Comparison of ENCODE assay signal across 20 mouse cellular contexts in genomic region chr11:31464844-31465243, GRCm38 (mm10).
DNase-seq lines count a peak whose midpoint lies in the region; ATAC-seq and TF ChIP-seq lines count a peak whose summit lies in the region.
"Had no signal": no experiment of that assay in that cellular context is flagged by ENCODE, and none has a peak within 500 bp of the region (broad histone marks: within the 10 kb centered on the region; RNA-seq: fewer than 3 reads in every experiment).

No protein-coding gene starts in this region.

- no peak for TF ChIP-seq CTCF in intestine, postnatal 0 days (IDR thresholded peaks at IDR 0.05; ENCODE audit: low read depth)
- TF ChIP-seq CTCF in lung, postnatal 0 days (IDR thresholded peaks at IDR 0.05) = no peak
- TF ChIP-seq CTCF in lung, adult 2 months (IDR thresholded peaks at IDR 0.05; ENCODE audit: insufficient read depth, low read length) = no peak

- H3K9ac ChIP-seq in intestine, embryonic 15.5 days = no peak overlapping the region
- H3K9ac ChIP-seq in intestine, postnatal 0 days (ENCODE audit: low read depth, low read length) = no peak overlapping the region
- no peak overlapping the region for H3K9ac ChIP-seq in lung, postnatal 0 days (replicated peaks; ENCODE audit: low read depth)
- H3K9ac ChIP-seq: embryonic facial prominence, embryonic 13.5 days; heart, embryonic 15.5 days; hindbrain, embryonic 15.5 days; liver, postnatal 0 days had no signal

- no peak overlapping the region for H3K4me3 ChIP-seq in intestine, embryonic 15.5 days (replicated peaks)
- H3K4me3 ChIP-seq in intestine, postnatal 0 days (ENCODE audit: low read depth, low read length) = no peak overlapping the region
- H3K4me3 ChIP-seq in lung, postnatal 0 days (ENCODE audit: low read depth, low read length) = no peak overlapping the region
- H3K4me3 ChIP-seq in lung, adult 2 months (replicated peaks; ENCODE audit: extremely low read depth, low read depth, low read length) = no peak overlapping the region
- H3K4me3 ChIP-seq: embryonic facial prominence, embryonic 13.5 days; heart, embryonic 15.5 days; hindbrain, embryonic 15.5 days had no signal

- peak; percentile 61; the same call in 1 of the 2 replicates for ATAC-seq in intestine, embryonic 15.5 days
- ATAC-seq in intestine, postnatal 0 days = no peak
- ATAC-seq in lung, postnatal 0 days = peak; percentile 59
- ATAC-seq: forebrain, embryonic 14.5 days; liver, postnatal 0 days had no signal

- no peak for TF ChIP-seq EP300 in lung, postnatal 0 days (IDR thresholded peaks at IDR 0.05)

- H3K9me3 ChIP-seq in intestine, embryonic 15.5 days = no peaks in the 10 kb centered on the region
- H3K9me3 ChIP-seq in intestine, postnatal 0 days (ENCODE audit: control insufficient read depth) = no peaks in the 10 kb centered on the region
- no peaks in the 10 kb centered on the region for H3K9me3 ChIP-seq in lung, postnatal 0 days (ENCODE audit: low read length)
- H3K9me3 ChIP-seq: embryonic facial prominence, embryonic 13.5 days; heart, embryonic 15.5 days; hindbrain, embryonic 15.5 days had no signal

- 0 out of 2 replicates have a peak, but pooled peaks cover 3% of the 10 kb centered on the region for H3K4me1 ChIP-seq in intestine, embryonic 15.5 days (replicated peaks)
- H3K4me1 ChIP-seq in intestine, postnatal 0 days (replicated peaks; ENCODE audit: control insufficient read depth, insufficient read depth, low read length) = no peaks in the 10 kb centered on the region
- no peaks in the 10 kb centered on the region for H3K4me1 ChIP-seq in lung, postnatal 0 days (ENCODE audit: insufficient read depth, low read depth, low read length)
- H3K4me1 ChIP-seq in lung, adult 2 months (ENCODE audit: control insufficient read depth, insufficient read depth, low read length) = no peaks in the 10 kb centered on the region
- H3K4me1 ChIP-seq: embryonic facial prominence, embryonic 13.5 days; heart, embryonic 15.5 days; hindbrain, embryonic 15.5 days had no signal

- 90% methylated on average over 1 of the region's 1 CpGs for WGBS in intestine, embryonic 15.5 days
- WGBS in intestine, postnatal 0 days = 53% methylated on average over 1 of the region's 1 CpGs
- 79% methylated on average over 1 of the region's 1 CpGs for WGBS in lung, postnatal 0 days
- WGBS in lung, adult 2 months = 74% methylated on average over 1 of the region's 1 CpGs

- no peak overlapping the region for H3K4me2 ChIP-seq in intestine, embryonic 15.5 days (replicated peaks)
- no peak overlapping the region for H3K4me2 ChIP-seq in intestine, postnatal 0 days (replicated peaks; ENCODE audit: low read depth)
- H3K4me2 ChIP-seq in lung, postnatal 0 days (replicated peaks; ENCODE audit: low read depth, low read length) = no peak overlapping the region
- H3K4me2 ChIP-seq: embryonic facial prominence, embryonic 13.5 days; heart, embryonic 15.5 days; hindbrain, embryonic 15.5 days; midbrain, embryonic 11.5 days had no signal

- H3K36me3 ChIP-seq in intestine, embryonic 15.5 days = no peaks in the 10 kb centered on the region
- H3K36me3 ChIP-seq in intestine, postnatal 0 days (ENCODE audit: control insufficient read depth, insufficient read depth) = no peaks in the 10 kb centered on the region
- no peaks in the 10 kb centered on the region for H3K36me3 ChIP-seq in lung, postnatal 0 days (ENCODE audit: insufficient read depth, low read length)
- H3K36me3 ChIP-seq: embryonic facial prominence, embryonic 13.5 days; heart, embryonic 15.5 days; hindbrain, embryonic 15.5 days had no signal

- H3K27ac ChIP-seq in intestine, embryonic 15.5 days = no peak overlapping the region
- H3K27ac ChIP-seq in intestine, postnatal 0 days (ENCODE audit: low read depth, low read length) = no peak overlapping the region
- H3K27ac ChIP-seq in lung, postnatal 0 days (ENCODE audit: low read length) = no peak overlapping the region
- H3K27ac ChIP-seq: embryonic facial prominence, embryonic 13.5 days; heart, embryonic 15.5 days; hindbrain, embryonic 15.5 days had no signal

- H3K27me3 ChIP-seq in intestine, embryonic 15.5 days (replicated peaks) = no peaks in the 10 kb centered on the region
- no peaks in the 10 kb centered on the region for H3K27me3 ChIP-seq in intestine, postnatal 0 days (replicated peaks; ENCODE audit: control insufficient read depth, insufficient read depth, low read length)
- H3K27me3 ChIP-seq in lung, postnatal 0 days (replicated peaks; ENCODE audit: insufficient read depth, low read length) = no peaks in the 10 kb centered on the region
- H3K27me3 ChIP-seq: CH12.LX; embryonic facial prominence, embryonic 13.5 days; heart, embryonic 15.5 days; hindbrain, embryonic 15.5 days had no signal

- peak; percentile 27 for DNase-seq in lung, postnatal 0 days (ENCODE audit: low spot score)
- DNase-seq in lung, adult 2 months = no peak
- peak; percentile 38 for DNase-seq in heart, postnatal 4 days
- no peak for DNase-seq in gastrocnemius, adult 18-20 months (ENCODE audit: low spot score)
- no peak for DNase-seq in testis, postnatal 14 days (ENCODE audit: low spot score)
- DNase-seq: adrenal gland, postnatal 25 days; cerebellum, adult 11 months; cerebellum, postnatal 10 days; gastrocnemius, postnatal 25 days; left cerebral cortex, postnatal 4 days; liver, postnatal 0 days; thymus, adult 18-20 months had no signal

- TF ChIP-seq POLR2A in lung, adult 2 months (IDR thresholded peaks at IDR 0.05; ENCODE audit: borderline replicate concordance, extremely low read depth, low read depth, low read length) = no peak

Comparison
In these comparisons a context has a peak if more than half of its experiments do, and no peak if none do; other contexts are left out.
1. DNase-seq: peak in lung, postnatal 0 days (single experiment) and heart, postnatal 4 days (single experiment); none in lung, adult 2 months (single experiment), gastrocnemius, adult 18-20 months (single experiment) and testis, postnatal 14 days (single experiment).